Mouse (Mus musculus): Measurements from ENCODE around the gene Clnk. TPM values are rescaled to one million over a fixed set of nuclear protein-coding genes. Genes with fewer than 3 reads are reported as not detected.

Gene Clnk
- polyA plus RNA-seq, 1 experiment = 0.27 TPM

GRCm38 (mm10) chr5:38881728-38882620 is 5.4 kb upstream of the Clnk start:
- TF ChIP-seq POLR2A (IDR thresholded peaks at IDR 0.05; ENCODE audit: control insufficient read depth, extremely low read depth, insufficient read depth, low read length, poor library complexity) (no peak), CTCF (IDR thresholded peaks at IDR 0.05; ENCODE audit: borderline replicate concordance, control insufficient read depth, extremely low read depth, insufficient read depth, low read length, poor library complexity) (no peak)
- no peaks in the 10 kb centered on the region for H3K36me3 ChIP-seq (ENCODE audit: control insufficient read depth, insufficient read depth, low read length)
- H3K4me1 ChIP-seq (replicated peaks; ENCODE audit: control insufficient read depth, insufficient read depth, low read length) = no peaks in the 10 kb centered on the region
- no peak overlapping the region for H3K4me3 ChIP-seq (ENCODE audit: control insufficient read depth, insufficient read depth, low read length)
- WGBS = 80% methylated on average over 4 of the region's 4 CpGs
- no peaks in the 10 kb centered on the region for H3K27me3 ChIP-seq (ENCODE audit: control insufficient read depth, insufficient read depth, low read length)
- no peak for DNase-seq
- no peak overlapping the region for H3K27ac ChIP-seq (ENCODE audit: control insufficient read depth, insufficient read depth, low read length)

GRCm38 (mm10) chr5:38881416-38881727 is 4.8 kb upstream of the Clnk start:
- Histone ChIP-seq H3K4me1 (replicated peaks; ENCODE audit: control insufficient read depth, insufficient read depth, low read length) (no peaks in the 10 kb centered on the region), H3K27me3 (ENCODE audit: control insufficient read depth, insufficient read depth, low read length) (no peaks in the 10 kb centered on the region), H3K36me3 (ENCODE audit: control insufficient read depth, insufficient read depth, low read length) (no peaks in the 10 kb centered on the region), H3K4me3 (ENCODE audit: control insufficient read depth, insufficient read depth, low read length) (no peak overlapping the region), H3K27ac (ENCODE audit: control insufficient read depth, insufficient read depth, low read length) (no peak overlapping the region)
- TF ChIP-seq POLR2A (IDR thresholded peaks at IDR 0.05; ENCODE audit: control insufficient read depth, extremely low read depth, insufficient read depth, low read length, poor library complexity) (no peak), CTCF (IDR thresholded peaks at IDR 0.05; ENCODE audit: borderline replicate concordance, control insufficient read depth, extremely low read depth, insufficient read depth, low read length, poor library complexity) (no peak)
- DNase-seq = no peak
- WGBS = 90% methylated on average over 1 of the region's 1 CpGs

GRCm38 (mm10) chr5:38879989-38880706 is 3.5 kb upstream of the Clnk start:
- no peaks in the 10 kb centered on the region for H3K36me3 ChIP-seq (ENCODE audit: control insufficient read depth, insufficient read depth, low read length)
- no peak overlapping the region for H3K27ac ChIP-seq (ENCODE audit: control insufficient read depth, insufficient read depth, low read length)
- DNase-seq = no peak
- no peak for TF ChIP-seq POLR2A (IDR thresholded peaks at IDR 0.05; ENCODE audit: control insufficient read depth, extremely low read depth, insufficient read depth, low read length, poor library complexity)
- no peak for TF ChIP-seq CTCF (IDR thresholded peaks at IDR 0.05; ENCODE audit: borderline replicate concordance, control insufficient read depth, extremely low read depth, insufficient read depth, low read length, poor library complexity)
- WGBS = 29% methylated on average over 11 of the region's 11 CpGs
- no peak overlapping the region for H3K4me3 ChIP-seq (ENCODE audit: control insufficient read depth, insufficient read depth, low read length)
- no peaks in the 10 kb centered on the region for H3K4me1 ChIP-seq (replicated peaks; ENCODE audit: control insufficient read depth, insufficient read depth, low read length)
- H3K27me3 ChIP-seq (ENCODE audit: control insufficient read depth, insufficient read depth, low read length) = no peaks in the 10 kb centered on the region

- no peaks in the 10 kb centered on the region for H3K27me3 ChIP-seq (ENCODE audit: control insufficient read depth, insufficient read depth, low read length)
- WGBS = 82% methylated on average over 3 of the region's 3 CpGs
- TF ChIP-seq POLR2A (IDR thresholded peaks at IDR 0.05; ENCODE audit: control insufficient read depth, extremely low read depth, insufficient read depth, low read length, poor library complexity) (no peak), CTCF (IDR thresholded peaks at IDR 0.05; ENCODE audit: borderline replicate concordance, control insufficient read depth, extremely low read depth, insufficient read depth, low read length, poor library complexity) (no peak)
- H3K4me3 ChIP-seq (ENCODE audit: control insufficient read depth, insufficient read depth, low read length) = no peak overlapping the region
- H3K36me3 ChIP-seq (ENCODE audit: control insufficient read depth, insufficient read depth, low read length) = no peaks in the 10 kb centered on the region
- H3K27ac ChIP-seq (ENCODE audit: control insufficient read depth, insufficient read depth, low read length) = no peak overlapping the region
- no peaks in the 10 kb centered on the region for H3K4me1 ChIP-seq (replicated peaks; ENCODE audit: control insufficient read depth, insufficient read depth, low read length)
- no peak for DNase-seq
Measured at GRCm38 (mm10) chr5:38875403-38875802, 1.2 kb downstream of the Clnk start.

- TF ChIP-seq POLR2A (IDR thresholded peaks at IDR 0.05; ENCODE audit: control insufficient read depth, extremely low read depth, insufficient read depth, low read length, poor library complexity) (no peak), CTCF (IDR thresholded peaks at IDR 0.05; ENCODE audit: borderline replicate concordance, control insufficient read depth, extremely low read depth, insufficient read depth, low read length, poor library complexity) (no peak)
- H3K4me1 ChIP-seq (replicated peaks; ENCODE audit: control insufficient read depth, insufficient read depth, low read length) = no peaks in the 10 kb centered on the region
- H3K36me3 ChIP-seq (ENCODE audit: control insufficient read depth, insufficient read depth, low read length) = no peaks in the 10 kb centered on the region
- H3K27ac ChIP-seq (ENCODE audit: control insufficient read depth, insufficient read depth, low read length) = no peak overlapping the region
- H3K27me3 ChIP-seq (ENCODE audit: control insufficient read depth, insufficient read depth, low read length) = no peaks in the 10 kb centered on the region
- no peak for DNase-seq
- WGBS = 96% methylated on average over 1 of the region's 1 CpGs
- H3K4me3 ChIP-seq (ENCODE audit: control insufficient read depth, insufficient read depth, low read length) = no peak overlapping the region
Measured at GRCm38 (mm10) chr5:38874931-38875330, 1.7 kb downstream of the Clnk start.

- no peaks in the 10 kb centered on the region for H3K4me1 ChIP-seq (replicated peaks; ENCODE audit: control insufficient read depth, insufficient read depth, low read length)
- WGBS = 97% methylated on average over 3 of the region's 3 CpGs
- no peaks in the 10 kb centered on the region for H3K27me3 ChIP-seq (ENCODE audit: control insufficient read depth, insufficient read depth, low read length)
- DNase-seq = no peak
- no peak for TF ChIP-seq CTCF (IDR thresholded peaks at IDR 0.05; ENCODE audit: borderline replicate concordance, control insufficient read depth, extremely low read depth, insufficient read depth, low read length, poor library complexity)
- no peak for TF ChIP-seq POLR2A (IDR thresholded peaks at IDR 0.05; ENCODE audit: control insufficient read depth, extremely low read depth, insufficient read depth, low read length, poor library complexity)
- no peaks in the 10 kb centered on the region for H3K36me3 ChIP-seq (ENCODE audit: control insufficient read depth, insufficient read depth, low read length)
- H3K4me3 ChIP-seq (ENCODE audit: control insufficient read depth, insufficient read depth, low read length) = no peak overlapping the region
- H3K27ac ChIP-seq (ENCODE audit: control insufficient read depth, insufficient read depth, low read length) = no peak overlapping the region
Measured at GRCm38 (mm10) chr5:38872906-38873305, 3.7 kb downstream of the Clnk start.
